Mouse (Mus musculus): ENCODE measurements around the gene Cct4. TPM values are rescaled to one million over a fixed set of nuclear protein-coding genes. Genes with fewer than 3 reads are reported as not detected.

Gene Cct4
- total RNA-seq (2012; rRNA removed) = 475 and 482 TPM in 2 replicates
- total RNA-seq (2014; rRNA removed) = 874 and 992 TPM in 2 replicates
- polyA plus RNA-seq (2012; ENCODE audit: insufficient read length, low read depth) = 512 and 569 TPM in 2 replicates

GRCm38 (mm10) chr11:22990393-22991126, at the start of gene Cct4:
TSS of gene Cct4 (plus strand) at chr11:22990519.
- Histone ChIP-seq H3K36me3 (replicated peaks in 1 of 2; ENCODE audit: control insufficient read depth in 1 of 2, insufficient read depth in 1 of 2, low read length in 1 of 2) (peaks cover 17 to 38% of the 10 kb centered on the region in 2 experiments), H3K27ac (ENCODE audit: insufficient read depth, low read depth) (peak within 1 kb of the TSS; percentile 63), H3K4me1 (ENCODE audit: control insufficient read depth in 1 of 2, insufficient read depth in 2 of 2) (peaks cover 0 to 39% of the 10 kb centered on the region in 2 experiments; a peak in 2 of 4 replicates), H3K9me3 (replicated peaks; ENCODE audit: low read length) (no peaks in the 10 kb centered on the region), H3K4me2 (ENCODE audit: insufficient read depth, low read depth, poor library complexity, severe bottlenecking) (peak within 1 kb of the TSS; percentile 75), H3K79me2 (replicated peaks; ENCODE audit: control insufficient read depth, extremely low read depth, insufficient read depth, poor library complexity, severe bottlenecking) (peaks cover 40% of the 10 kb centered on the region), H3K4me3 (replicated peaks in 1 of 3; ENCODE audit: low read depth in 2 of 3, low read length in 2 of 3, poor library complexity in 1 of 3) (peak within 1 kb of the TSS; percentile 89 to 99 (median 97)), H3K27me3 (replicated peaks) (no peaks in the 10 kb centered on the region), H3K9ac (ENCODE audit: insufficient read depth, low read depth) (peak within 1 kb of the TSS; percentile 88)
- in situ Hi-C loops (cut with MboI; ENCODE audit: low pct_ligation_motif_present, low pct_unique_long_range_greater_than_20kb, low sequenced_read_pairs) (no loop called here), dilution Hi-C loops (cut with MboI; ENCODE audit: extremely low pct_ligation_motif_present, extremely low pct_unique_long_range_greater_than_20kb, low sequenced_read_pairs) (no loop called here)
- peak; percentile 94 for DNase-seq (ENCODE audit: extremely low read depth)
- peak; percentile 99 for TF ChIP-seq NELFE (IDR thresholded peaks at IDR 0.05; ENCODE audit: low read depth, low read length)
- no peak for TF ChIP-seq IRF4 (IDR thresholded peaks at IDR 0.05; ENCODE audit: low read depth, low read length)
- TF ChIP-seq HCFC1 (IDR thresholded peaks at IDR 0.05; ENCODE audit: low read depth, low read length) = peak; percentile 98
- TF ChIP-seq CTCF (conservative IDR thresholded peaks at IDR 0.05 in 1 of 2, IDR thresholded peaks at IDR 0.05 in 1 of 2; ENCODE audit: low read depth in 2 of 2, low read length in 2 of 2) = no peak
- TF ChIP-seq TCF12 (IDR thresholded peaks at IDR 0.05; ENCODE audit: low read depth, low read length) = peak; percentile 98
- TF ChIP-seq KAT2A (IDR thresholded peaks at IDR 0.05; ENCODE audit: insufficient replicate concordance, low read length) = peak; percentile 98
- TF ChIP-seq GABPA (IDR thresholded peaks at IDR 0.05; ENCODE audit: insufficient replicate concordance, low read depth, low read length) = peak; percentile 48; the same call in 1 of the 2 replicates
- TF ChIP-seq UBTF (IDR thresholded peaks at IDR 0.05; ENCODE audit: low read depth, low read length) = peak; percentile 90
- peak; percentile 20; the same call in 1 of the 2 replicates for TF ChIP-seq ZNF384 (IDR thresholded peaks at IDR 0.05; ENCODE audit: low read depth, low read length)
- no peak for TF ChIP-seq PAX5 (IDR thresholded peaks at IDR 0.05; ENCODE audit: low read length)
- peak; percentile 98 for TF ChIP-seq MXI1 (IDR thresholded peaks at IDR 0.05; ENCODE audit: low read depth, low read length)
- peak; percentile 78 for TF ChIP-seq MEF2A (IDR thresholded peaks at IDR 0.05; ENCODE audit: borderline replicate concordance, low read depth, low read length)
- peak; percentile 79 for TF ChIP-seq NRF1 (IDR thresholded peaks at IDR 0.05; ENCODE audit: low read depth, low read length)
- peak; percentile 76; the same call in 1 of the 2 replicates for TF ChIP-seq MAZ (IDR thresholded peaks at IDR 0.05; ENCODE audit: low read depth, low read length)
- peak; percentile 72; the same call in 1 of the 2 replicates for TF ChIP-seq ZMIZ1 (IDR thresholded peaks at IDR 0.05; ENCODE audit: low read depth, low read length)
- no peak for TF ChIP-seq ETS1 (conservative IDR thresholded peaks at IDR 0.05; ENCODE audit: low read depth, low read length)
- peak; percentile 98 for TF ChIP-seq MAX (IDR thresholded peaks at IDR 0.05; ENCODE audit: low read length)
- no peak; the same call in 1 of the 2 replicates for TF ChIP-seq CHD1 (IDR thresholded peaks at IDR 0.05; ENCODE audit: low read depth, low read length)
- TF ChIP-seq MAFK (IDR thresholded peaks at IDR 0.05; ENCODE audit: insufficient replicate concordance, low read length) = 0 out of 2 replicates have a peak, but pooled peaks have one; percentile 11
- peak; percentile 94 for TF ChIP-seq POLR2AphosphoS2 (IDR thresholded peaks at IDR 0.05; ENCODE audit: low read depth, low read length)
- TF ChIP-seq ZC3H11A (IDR thresholded peaks at IDR 0.05; ENCODE audit: low read depth, low read length) = no peak
- TF ChIP-seq RAD21 (IDR thresholded peaks at IDR 0.05; ENCODE audit: low read depth, low read length) = no peak
- TF ChIP-seq JUN (IDR thresholded peaks at IDR 0.05; ENCODE audit: insufficient read depth, low read depth, low read length) = 0 out of 2 replicates have a peak, but pooled peaks have one; percentile 2
- TF ChIP-seq RCOR1 (conservative IDR thresholded peaks at IDR 0.05; ENCODE audit: low read depth, low read length) = peak; percentile 25; the same call in 1 of the 2 replicates
- TF ChIP-seq CHD2 (IDR thresholded peaks at IDR 0.05; ENCODE audit: low read length) = no peak
- TF ChIP-seq SMC3 (IDR thresholded peaks at IDR 0.05; ENCODE audit: low read depth, low read length) = no peak
- 0 out of 2 replicates have a peak, but pooled peaks have one; percentile 4 for TF ChIP-seq BHLHE40 (IDR thresholded peaks at IDR 0.05; ENCODE audit: low read depth, low read length)
- peak; percentile 88; the same call in 1 of the 2 replicates for TF ChIP-seq TBP (conservative IDR thresholded peaks at IDR 0.05; ENCODE audit: low read depth, low read length)
- no peak for TF ChIP-seq JUND (conservative IDR thresholded peaks at IDR 0.05; ENCODE audit: low read depth, low read length)
- TF ChIP-seq ZKSCAN1 (IDR thresholded peaks at IDR 0.05; ENCODE audit: borderline replicate concordance, low read depth, low read length) = no peak; the same call in 1 of the 2 replicates
- peak; percentile 98 for TF ChIP-seq POLR2A (IDR thresholded peaks at IDR 0.05; ENCODE audit: low read depth, low read length)
- TF ChIP-seq SIN3A (IDR thresholded peaks at IDR 0.05; ENCODE audit: low read length) = peak; percentile 99
- peak; percentile 92; the same call in 1 of the 2 replicates for TF ChIP-seq MYC (IDR thresholded peaks at IDR 0.05; ENCODE audit: low read depth, low read length)
- peak; percentile 20; the same call in 1 of the 2 replicates for TF ChIP-seq E2F4 (IDR thresholded peaks at IDR 0.05; ENCODE audit: insufficient replicate concordance, low read depth, low read length)
- peak; percentile 99 for TF ChIP-seq ELF1 (IDR thresholded peaks at IDR 0.05; ENCODE audit: low read depth, low read length)
- TF ChIP-seq USF1 (IDR thresholded peaks at IDR 0.05; ENCODE audit: low read depth, low read length) = no peak
- TF ChIP-seq USF2 (conservative IDR thresholded peaks at IDR 0.05; ENCODE audit: low read depth, low read length) = no peak
- no peak for TF ChIP-seq EP300 (IDR thresholded peaks at IDR 0.05; ENCODE audit: low read length)
